Mouse (Mus musculus) frontal cortex, adult 2 months (tissue): ENCODE data around the gene Klra7. TPM values are rescaled to one million over a fixed set of nuclear protein-coding genes. Genes with fewer than 3 reads are reported as not detected.
"Not testable (repeated sequence)": the region's sequence is repeated elsewhere in the genome, so short reads cannot be mapped to it uniquely, and the experiment has no call there.

Source experiments
- DNase-seq, 2 experiments: peaks; one replicate each; pipeline ENCODE4 v3.0.0; 2022; ENCODE audit warnings: low spot score in 1 of 2; ENCODE audit errors: extremely low spot score in 1 of 2
- polyA plus RNA-seq: library from polyadenylated mRNA; depleted of rRNA; stranded (reverse); fragments of >200 nt; gene quantifications from 2 replicates; pipeline ENCODE4 v1.2.3, GENCODE M21; 2012; rRNA removed

Gene Klra7
- not detected in 2 replicates for polyA plus RNA-seq

GRCm38 (mm10) chr6:130233222-130233621 lies at the start of gene Klra7:
Klra7 (minus strand) TSS chr6:130233322.
- no peak for DNase-seq

GRCm38 (mm10) chr6:130281828-130282227 lies 48.7 kb upstream of the Klra7 start, which contains the start of gene Klra10:
Klra10 (minus strand) TSS chr6:130281928.
- DNase-seq = not testable (repeated sequence)

DNA sequence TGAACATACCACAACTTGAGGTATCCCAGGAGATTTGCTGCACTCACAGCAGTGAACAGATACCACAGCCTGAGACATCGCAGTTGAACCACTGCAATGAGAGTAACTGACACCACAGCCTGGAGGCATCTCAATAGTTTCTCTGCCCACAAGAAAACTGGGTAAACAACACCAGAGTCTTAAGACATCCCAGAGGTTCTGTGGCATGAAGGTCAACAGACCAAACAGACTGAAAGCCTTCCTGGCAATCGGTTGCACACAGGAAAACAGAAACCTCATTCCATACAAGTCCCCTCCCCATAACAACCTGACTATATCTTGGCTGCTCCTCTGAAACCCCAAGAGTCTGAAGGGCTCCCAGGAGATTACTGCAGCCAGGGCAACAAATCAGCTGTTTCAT lies 22.2 kb upstream of the Klra7 start:
- no peak for DNase-seq

- no peak for DNase-seq
These were observed 4.4 kb upstream of the Klra7 start for GRCm38 (mm10) chr6:130237536-130237935.

GRCm38 (mm10) chr6:130236635-130237034 lies 3.5 kb upstream of the Klra7 start:
- DNase-seq = no peak

- DNase-seq = not testable (repeated sequence)
These were observed 35.7 kb downstream of the Klra7 start for GRCm38 (mm10) chr6:130197453-130197852.

DNA sequence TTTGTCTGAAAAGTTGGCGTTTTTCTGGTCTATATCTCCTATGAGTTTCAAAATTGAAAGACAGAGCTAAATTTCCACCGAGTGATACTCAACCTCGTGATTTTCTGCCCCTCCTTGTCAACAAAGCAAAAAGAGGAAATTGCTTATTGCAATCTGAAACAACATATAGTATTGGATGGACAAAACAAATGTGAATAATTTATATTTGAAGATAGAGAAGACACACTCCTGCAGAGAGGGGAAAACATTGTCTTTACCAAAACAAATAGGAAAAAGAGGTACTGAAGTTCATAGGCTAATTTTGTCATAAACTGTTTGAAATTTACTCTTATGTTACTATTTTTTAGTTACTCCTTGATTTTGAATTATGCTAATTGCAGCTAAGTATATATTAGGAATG lies 40.1 kb downstream of the Klra7 start, which contains the start of gene Klra9:
Klra9 (minus strand) TSS at position 101 of the 400 bp plus-strand sequence.
- not testable (repeated sequence) for DNase-seq

Other genes with a start within 250 kb of the Klra7 start
- not detected in 2 replicates for gene Klra6, start 206.4 kb downstream of the Klra7 start, polyA plus RNA-seq
- gene Klra4, start 166.1 kb downstream of the Klra7 start, polyA plus RNA-seq = not detected in 2 replicates
- gene Klra8, start 103.4 kb downstream of the Klra7 start, polyA plus RNA-seq = not detected in 2 replicates
- gene Klra9, start 40.2 kb downstream of the Klra7 start, polyA plus RNA-seq = not detected in 2 replicates
- gene Klra10, start 48.6 kb upstream of the Klra7 start, polyA plus RNA-seq = not detected in 2 replicates
- not detected in 2 replicates for gene Klra3, start 104.3 kb upstream of the Klra7 start, polyA plus RNA-seq
- gene Klra1, start 153.6 kb upstream of the Klra7 start, polyA plus RNA-seq = not detected in 2 replicates